Mouse (Mus musculus) ES-E14 (cell line): ENCODE results near the gene Phgr1.

ENCODE experiments used
- CHD2 ChIP-seq: IDR thresholded peaks from 2 replicates; pipeline ENCODE4 v1.6.1; 2014; ENCODE audit warnings: mild to moderate bottlenecking, low read depth, low read length, inconsistent platforms
- HCFC1 ChIP-seq: IDR thresholded peaks from 2 replicates; pipeline ENCODE4 v1.6.1; 2012; ENCODE audit warnings: low read length, inconsistent platforms, borderline replicate concordance; ENCODE audit not compliant: insufficient read depth
- MAFK ChIP-seq: IDR thresholded peaks from 2 replicates; pipeline ENCODE4 v1.6.1; 2014; ENCODE audit warnings: mild to moderate bottlenecking, low read depth, low read length, inconsistent platforms; ENCODE audit not compliant: insufficient read depth
- ZC3H11A ChIP-seq: IDR thresholded peaks from 2 replicates; pipeline ENCODE4 v1.6.1; 2012; ENCODE audit warnings: low read depth, mild to moderate bottlenecking, inconsistent platforms, low read length, borderline replicate concordance
- ZNF384 ChIP-seq: IDR thresholded peaks from 2 replicates; pipeline ENCODE4 v1.6.1; 2012; ENCODE audit warnings: low read depth, low read length, inconsistent platforms

- TF ChIP-seq CHD2 = no peak
- TF ChIP-seq ZNF384 = no peak
- TF ChIP-seq HCFC1 = no peak
- TF ChIP-seq ZC3H11A = no peak
- no peak for TF ChIP-seq MAFK
Observed at GRCm38 (mm10) chr2:118752792-118753108, 19.8 kb upstream of the Phgr1 start.
